Mouse (Mus musculus) erythroblast, adult 5-6 weeks (primary cell): ENCODE results near the gene 4933416C03Rik. TPM values are rescaled to one million over a fixed set of nuclear protein-coding genes. Genes with fewer than 3 reads are reported as not detected.

Source experiments
- ATAC-seq: replicated peaks from 2 replicates; pipeline ENCODE4 v1.8.0; 2016; ENCODE audit warnings: moderate number of reproducible peaks, mild to moderate bottlenecking, moderate TSS enrichment, inconsistent platforms; ENCODE audit not compliant: poor library complexity, low FRiP score, severe bottlenecking
- total RNA-seq, 2 experiments: library from RNA; stranded (forward) in 1 of 2; stranded (reverse) in 1 of 2; fragments of 150-400 nt in 1 of 2; fragments of 200-764, 138-1000 nt in 1 of 2; gene quantifications; 2 replicates each; pipeline versions ENCODE4 v1.2.3 to v1.2.4; 2015 to 2017; ENCODE audit warnings: low replicate concordance in 2 of 2

Gene 4933416C03Rik
- total RNA-seq, 2 experiments from 2014 or later, result 2.9 TPM; not detected in 1

DNA sequence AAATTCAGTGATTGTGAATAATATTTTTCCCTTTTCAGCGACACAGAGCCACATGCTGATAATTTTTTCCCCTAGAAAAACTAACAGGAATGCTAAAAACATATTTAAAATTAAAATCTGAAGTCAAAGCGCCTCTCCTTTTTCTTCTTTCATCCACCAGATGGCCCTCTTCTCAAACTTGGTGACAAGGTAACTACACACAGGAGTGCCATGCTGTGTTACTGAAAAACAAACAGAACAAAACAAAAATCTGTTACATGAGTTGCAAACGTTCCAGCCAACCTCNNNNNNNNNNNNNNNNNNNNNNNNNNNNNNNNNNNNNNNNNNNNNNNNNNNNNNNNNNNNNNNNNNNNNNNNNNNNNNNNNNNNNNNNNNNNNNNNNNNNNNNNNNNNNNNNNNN is 29.8 kb downstream of the 4933416C03Rik start:
- no peak for ATAC-seq

GRCm38 (mm10) chr10:116080841-116081240 is 32.9 kb downstream of the 4933416C03Rik start:
- no peak for ATAC-seq

DNA sequence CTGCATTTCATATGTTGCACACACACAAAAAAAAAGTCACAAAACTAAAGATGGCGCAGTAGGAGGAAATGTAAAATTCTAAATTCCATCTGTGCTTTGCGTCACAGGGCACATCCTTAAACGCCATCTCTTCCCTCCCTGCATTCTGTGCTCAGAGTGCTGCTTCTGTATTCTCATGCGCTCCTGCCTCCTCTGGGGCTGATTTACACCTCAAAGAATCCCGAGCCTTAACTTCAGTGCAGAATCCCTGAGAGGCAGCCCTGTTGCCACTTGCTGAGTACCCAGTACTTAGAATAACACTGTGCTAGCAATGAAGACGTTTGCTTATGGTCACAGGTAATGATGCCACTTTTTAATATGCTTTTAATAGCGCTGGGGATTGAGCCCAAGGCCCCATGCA is 34.3 kb downstream of the 4933416C03Rik start:
- ATAC-seq, result no peak

GRCm38 (mm10) chr10:116078636-116079035 is 35.1 kb downstream of the 4933416C03Rik start:
- no peak for ATAC-seq

GRCm38 (mm10) chr10:116075954-116076353 is 37.8 kb downstream of the 4933416C03Rik start:
- no peak for ATAC-seq

Other genes starting within 250 kb of the 4933416C03Rik start
- 0.42 and 1.2 TPM in 2 replicates for gene Ptprr, start 95.7 kb downstream of the 4933416C03Rik start, total RNA-seq (2015; ENCODE audit: low replicate concordance)
- 0.85 and 1.1 TPM in 2 replicates for gene Ptprr, start 95.7 kb downstream of the 4933416C03Rik start, total RNA-seq (2017; ENCODE audit: low replicate concordance)
- not detected in 2 replicates for gene Ptprb, start 161.6 kb upstream of the 4933416C03Rik start, total RNA-seq (2015; ENCODE audit: low replicate concordance)
- gene Ptprb, start 161.6 kb upstream of the 4933416C03Rik start, total RNA-seq (2017; ENCODE audit: low replicate concordance), result not detected in 2 replicates